Mouse (Mus musculus) urinary bladder, postnatal 14 days (tissue): ENCODE results near the gene Ghrhr.
A peak's percentile ranks its signal among the peaks of the same experiment; 100 is the strongest.

Experiments used
- DNase-seq: peaks from one replicate; pipeline ENCODE4 v3.0.0; 2021; ENCODE audit warnings: low spot score

The Ghrhr gene

GRCm38 (mm10) chr6:55396176-55396575 is 20.1 kb downstream of the Ghrhr start:
- DNase-seq, result peak; percentile 48

GRCm38 (mm10) chr6:55396622-55397041 is 20.5 kb downstream of the Ghrhr start:
- DNase-seq, result peak; percentile 42

GRCm38 (mm10) chr6:55398869-55399628 is 23.0 kb downstream of the Ghrhr start:
- DNase-seq, result no peak

DNA sequence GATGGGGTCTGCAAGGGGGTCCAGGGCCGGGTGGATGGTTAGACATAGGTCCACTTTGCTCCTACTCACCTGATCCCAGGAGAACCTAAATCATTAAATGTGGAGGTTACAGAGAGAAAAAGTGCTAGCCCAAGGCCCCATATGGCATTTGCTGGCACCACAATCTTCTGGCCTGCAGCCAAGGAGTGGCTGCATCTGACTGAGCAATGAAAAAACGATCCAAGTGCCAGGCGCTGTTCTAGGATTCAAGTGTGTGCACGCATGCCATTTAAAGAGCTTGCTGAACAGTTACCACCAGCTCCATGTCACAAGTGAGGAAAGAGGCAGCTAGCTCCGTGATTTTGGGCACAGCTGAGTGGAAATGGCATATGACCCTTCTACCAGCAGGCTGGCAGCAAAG is 23.8 kb downstream of the Ghrhr start:
- DNase-seq, result peak; percentile 37

DNA sequence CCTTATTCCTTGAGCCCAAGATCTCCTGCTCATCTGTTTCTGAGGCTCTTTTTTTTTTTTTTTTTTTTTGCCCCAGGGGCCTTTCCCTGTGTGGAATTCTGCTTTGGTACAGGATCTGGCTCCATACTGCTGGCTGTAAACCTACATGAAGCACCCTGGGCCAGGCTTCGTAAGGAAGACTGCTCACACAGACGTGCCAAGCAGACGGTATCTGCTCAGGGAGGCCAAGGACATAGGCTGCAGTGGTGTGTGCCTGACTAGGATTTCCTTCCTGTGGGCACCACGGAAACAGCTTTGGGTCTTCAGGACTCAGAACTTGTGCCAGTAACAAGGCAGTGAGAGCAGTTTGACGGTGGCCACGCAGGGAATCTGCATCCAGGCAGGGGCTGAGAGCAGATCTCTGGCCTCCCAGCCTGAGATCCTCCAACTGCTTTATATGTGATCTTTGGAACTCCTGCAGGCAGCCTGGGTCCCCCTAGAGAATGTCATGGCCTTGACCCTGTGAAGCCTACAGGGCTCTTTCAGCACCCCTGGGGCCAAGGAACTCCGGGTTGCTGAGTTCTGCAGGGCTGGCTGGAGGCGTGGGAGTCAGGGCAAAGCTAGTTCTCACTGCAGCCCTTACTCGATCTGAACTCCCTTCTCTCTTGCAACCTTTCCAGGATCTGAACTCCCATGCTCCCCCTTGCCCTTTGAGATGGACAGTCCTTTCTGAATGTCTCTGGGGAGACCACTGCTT is 26.1 kb downstream of the Ghrhr start:
- no peak for DNase-seq

DNA sequence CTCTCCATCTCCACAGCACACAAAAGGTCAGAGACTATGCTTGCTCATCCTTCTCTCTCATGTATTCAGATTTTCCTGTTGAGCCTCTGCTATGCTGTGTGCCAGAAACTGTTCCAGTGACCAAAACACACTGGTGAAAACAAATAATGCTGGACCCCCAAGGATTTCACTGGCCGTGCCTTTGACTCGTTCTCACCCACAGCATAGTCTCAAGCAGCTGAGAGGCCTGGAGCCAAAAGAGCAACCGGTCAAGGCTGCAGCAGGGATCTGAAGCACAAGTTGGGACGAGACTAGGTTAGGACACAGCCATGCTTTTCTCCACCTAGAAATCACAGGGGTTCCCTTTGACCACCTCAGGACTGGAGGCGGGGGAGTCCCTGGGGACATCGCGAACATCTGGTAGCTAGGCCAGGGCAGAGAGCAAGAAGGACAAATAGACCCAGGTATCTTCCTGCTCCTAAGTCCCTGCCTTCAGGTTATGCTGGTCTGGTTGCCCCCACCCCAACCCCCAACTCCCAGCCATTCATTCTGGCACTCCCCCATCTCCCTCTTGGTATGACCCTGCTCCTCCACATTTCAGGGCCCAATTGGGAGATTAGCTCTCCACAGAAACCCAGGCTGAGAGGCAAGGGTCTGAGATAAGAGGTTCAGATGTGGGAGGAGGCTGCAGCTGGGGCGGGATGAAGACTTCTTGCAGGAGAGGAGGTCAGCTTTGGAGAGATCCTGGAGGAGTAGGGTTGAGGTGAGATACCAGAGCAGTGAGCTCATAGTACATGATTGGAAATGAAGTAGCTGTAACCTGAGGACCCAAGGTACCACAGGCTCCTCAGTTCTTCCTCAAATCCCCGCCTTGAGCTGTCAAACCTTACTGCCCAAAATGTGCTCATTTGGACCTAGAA is 27.6 kb downstream of the Ghrhr start:
- no peak for DNase-seq

GRCm38 (mm10) chr6:55404421-55404990 is 28.4 kb downstream of the Ghrhr start:
- DNase-seq, result no peak

- no peak for DNase-seq
Measured at GRCm38 (mm10) chr6:55407345-55407744, 31.2 kb downstream of the Ghrhr start.

- no peak for DNase-seq
Measured at GRCm38 (mm10) chr6:55410119-55410775, 34.2 kb downstream of the Ghrhr start.

- DNase-seq, result no peak
Measured at GRCm38 (mm10) chr6:55410977-55411376, 34.9 kb downstream of the Ghrhr start.

GRCm38 (mm10) chr6:55416202-55416601 is 40.1 kb downstream of the Ghrhr start:
- no peak for DNase-seq

GRCm38 (mm10) chr6:55418746-55419410 is 42.8 kb downstream of the Ghrhr start:
- no peak for DNase-seq

GRCm38 (mm10) chr6:55420411-55420810 is 44.3 kb downstream of the Ghrhr start:
- no peak for DNase-seq

GRCm38 (mm10) chr6:55420869-55421361 is 44.8 kb downstream of the Ghrhr start:
- DNase-seq, result no peak

- DNase-seq, result no peak
Measured at GRCm38 (mm10) chr6:55432121-55432520, 56.0 kb downstream of the Ghrhr start.

- DNase-seq, result peak; percentile 49
Measured at GRCm38 (mm10) chr6:55434360-55434759, 58.3 kb downstream of the Ghrhr start.

DNA sequence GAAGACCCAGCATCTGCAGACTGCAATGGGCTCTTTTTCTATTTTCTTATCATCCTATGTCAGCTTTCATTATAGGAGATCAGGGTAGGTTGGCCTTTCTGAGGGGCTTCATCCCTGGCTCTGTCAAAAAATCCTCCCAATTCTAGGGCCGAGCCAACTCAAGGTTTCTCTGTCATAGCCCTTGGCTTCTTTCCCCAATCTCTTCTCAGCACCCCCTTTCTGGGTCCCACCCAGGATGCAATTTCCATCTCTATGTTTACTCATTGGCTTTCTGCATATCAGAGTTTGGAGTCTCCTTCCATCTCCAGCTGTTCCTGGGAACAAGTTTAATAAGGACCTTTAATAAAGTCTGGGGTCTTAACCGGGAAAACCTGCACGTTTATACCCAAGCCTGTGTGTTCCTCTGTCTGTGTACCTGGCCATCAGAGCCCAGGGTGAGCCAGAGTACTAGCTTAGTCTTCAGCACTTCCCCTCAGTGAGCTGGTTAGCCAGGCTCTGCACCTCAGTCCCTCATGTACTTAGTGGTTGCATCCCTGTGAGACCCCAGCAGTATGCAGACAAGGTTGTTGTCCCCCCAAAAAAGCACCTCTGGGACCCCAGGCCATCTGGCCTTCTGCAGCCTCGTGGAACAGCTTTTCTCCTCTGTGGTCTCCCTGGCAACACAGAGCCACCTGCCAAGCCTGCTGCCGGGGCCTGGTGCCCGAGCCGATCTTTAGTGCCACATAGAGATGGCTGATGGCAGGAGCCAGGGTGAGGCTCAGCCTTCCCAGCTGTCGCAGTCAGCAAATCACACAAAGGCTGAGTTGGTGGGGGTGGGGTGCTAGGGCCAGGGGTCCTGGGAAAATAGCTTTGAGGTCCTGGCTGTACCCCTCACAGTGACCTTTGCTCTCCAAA is 59.4 kb downstream of the Ghrhr start:
- no peak for DNase-seq

GRCm38 (mm10) chr6:55437919-55438318 is 61.8 kb downstream of the Ghrhr start:
- DNase-seq, result no peak
